Mouse (Mus musculus) cerebellum, postnatal 25 days (tissue): ENCODE measurements around the gene Syne1.

Source experiments
- DNase-seq, 2 experiments: peaks; one replicate each; pipeline ENCODE4 v3.0.0; 2021; ENCODE audit warnings: mixed read lengths in 2 of 2

Syne1 gene

GRCm38 (mm10) chr10:5139246-5139931 lies 411.9 kb downstream of the Syne1 start:
- no peak for DNase-seq

GRCm38 (mm10) chr10:5132050-5132449 lies 419.2 kb downstream of the Syne1 start:
- DNase-seq = no peak

GRCm38 (mm10) chr10:5130495-5130894 lies 420.8 kb downstream of the Syne1 start:
- DNase-seq = no peak

- peak in 1 of 2 experiments; percentile 38 for DNase-seq
Measured at GRCm38 (mm10) chr10:5124757-5125156, 426.5 kb downstream of the Syne1 start.

GRCm38 (mm10) chr10:5116720-5117119 lies 434.6 kb downstream of the Syne1 start:
- no peak for DNase-seq

GRCm38 (mm10) chr10:5116155-5116554 lies 435.1 kb downstream of the Syne1 start:
- no peak for DNase-seq

GRCm38 (mm10) chr10:5110773-5111172 lies 440.5 kb downstream of the Syne1 start:
- no peak for DNase-seq

GRCm38 (mm10) chr10:5097754-5098137 lies 453.5 kb downstream of the Syne1 start:
- DNase-seq = no peak

GRCm38 (mm10) chr10:5096996-5097753 lies 454.1 kb downstream of the Syne1 start:
- peak; percentile 29 to 36 for DNase-seq

- no peak for DNase-seq
Measured at GRCm38 (mm10) chr10:5089133-5089532, 462.1 kb downstream of the Syne1 start.

GRCm38 (mm10) chr10:5087336-5087735 lies 463.9 kb downstream of the Syne1 start:
- DNase-seq = no peak

- DNase-seq = no peak
Measured at GRCm38 (mm10) chr10:5086329-5086728, 465.0 kb downstream of the Syne1 start.

GRCm38 (mm10) chr10:5085792-5086191 lies 465.5 kb downstream of the Syne1 start:
- DNase-seq = no peak

GRCm38 (mm10) chr10:5083716-5084115 lies 467.6 kb downstream of the Syne1 start:
- DNase-seq = no peak

- DNase-seq = peak; percentile 52 to 65
Measured at GRCm38 (mm10) chr10:5079945-5080468, 471.3 kb downstream of the Syne1 start.

GRCm38 (mm10) chr10:5075724-5076123 lies 475.6 kb downstream of the Syne1 start:
- DNase-seq = no peak

GRCm38 (mm10) chr10:5072054-5072453 lies 479.2 kb downstream of the Syne1 start:
- no peak for DNase-seq

GRCm38 (mm10) chr10:5070941-5071231 lies 480.4 kb downstream of the Syne1 start:
- no peak for DNase-seq

GRCm38 (mm10) chr10:5070168-5070940 lies 480.9 kb downstream of the Syne1 start:
- no peak for DNase-seq

- peak; percentile 53 to 54 for DNase-seq
Measured at GRCm38 (mm10) chr10:5068676-5069265, 482.5 kb downstream of the Syne1 start, which contains the start of gene Gm10097. TSS of gene Gm10097 (plus strand) at chr10:5069192.

- no peak for DNase-seq
Measured at GRCm38 (mm10) chr10:5067113-5067512, 484.2 kb downstream of the Syne1 start.

- no peak for DNase-seq
Measured at GRCm38 (mm10) chr10:5059983-5060382, 491.3 kb downstream of the Syne1 start.

- no peak for DNase-seq
Measured at GRCm38 (mm10) chr10:5058876-5059275, 492.4 kb downstream of the Syne1 start.
